In genomic region chr7:35314156-35314555, GRCm38 (mm10) we compare ENCODE assay signal across 24 mouse cellular contexts. TPM values are rescaled to one million over a fixed set of nuclear protein-coding genes. Genes with fewer than 3 reads are reported as not detected.
DNase-seq lines count a peak whose midpoint lies in the region; ATAC-seq and TF ChIP-seq lines count a peak whose summit lies in the region.
"Had no signal": no experiment of that assay in that cellular context is flagged by ENCODE, and none has a peak within 500 bp of the region (broad histone marks: within the 10 kb centered on the region; RNA-seq: fewer than 3 reads in every experiment).

No protein-coding gene starts in this region.

- H3K4me1 ChIP-seq in limb, embryonic 10.5 days = peaks cover 24% of the 10 kb centered on the region

- H3K27ac ChIP-seq in limb, embryonic 10.5 days = no peak overlapping the region
- H3K27ac ChIP-seq: embryonic facial prominence, embryonic 12.5 days; forebrain, embryonic 12.5 days; gastrocnemius, adult 2 months; hindbrain, embryonic 13.5 days; hindbrain, postnatal 0 days; intestine, embryonic 15.5 days had no signal

- TF ChIP-seq POLR2A in brain, embryonic 14.5 days (IDR thresholded peaks at IDR 0.05; ENCODE audit: borderline replicate concordance, extremely low read depth, insufficient read depth, insufficient read length, poor library complexity, severe bottlenecking) = no peak

- no peaks in the 10 kb centered on the region for H3K27me3 ChIP-seq in limb, embryonic 10.5 days (ENCODE audit: low read depth, poor library complexity, severe bottlenecking)
- H3K27me3 ChIP-seq: embryonic facial prominence, embryonic 12.5 days; forebrain, embryonic 12.5 days; hindbrain, embryonic 13.5 days; intestine, embryonic 15.5 days; Patski had no signal

- peaks cover 15% of the 10 kb centered on the region for H3K36me3 ChIP-seq in limb, embryonic 10.5 days
- H3K36me3 ChIP-seq: intestine, embryonic 15.5 days had no signal

- no peak for TF ChIP-seq CTCF in brain, embryonic 14.5 days (IDR thresholded peaks at IDR 0.05; ENCODE audit: borderline replicate concordance, extremely low read depth, insufficient read depth, insufficient read length)

- H3K4me3 ChIP-seq in limb, embryonic 10.5 days = no peak overlapping the region
- H3K4me3 ChIP-seq: embryonic facial prominence, embryonic 12.5 days; forebrain, embryonic 12.5 days; gastrocnemius, adult 2 months; hindbrain, embryonic 13.5 days; intestine, embryonic 15.5 days had no signal

- H3K9me3 ChIP-seq in limb, embryonic 10.5 days (replicated peaks) = no peaks in the 10 kb centered on the region
- H3K9me3 ChIP-seq: embryonic facial prominence, embryonic 12.5 days; forebrain, embryonic 12.5 days; hindbrain, embryonic 13.5 days; intestine, embryonic 15.5 days had no signal

- DNase-seq in ES-CJ7 (ENCODE audit: low read depth, low spot score) = peak; percentile 32
- peak; percentile 8 for DNase-seq in brain, embryonic 14.5 days (ENCODE audit: low read depth)
- peak; percentile 32 for DNase-seq in limb, embryonic 10.5 days (ENCODE audit: low spot score)
- peak; percentile 51 for DNase-seq in yolk sac, embryonic 10.5 days (ENCODE audit: low spot score)
- DNase-seq in cerebellum, adult 11 months = no peak
- DNase-seq in spleen, postnatal 4 days (ENCODE audit: low spot score in 2 of 2) = no peak
- DNase-seq: adrenal gland, adult 2 months; adrenal gland, postnatal 25 days; cerebellum, adult 8-10 months; cerebellum, postnatal 14 days; forebrain, postnatal 0 days; gastrocnemius, adult 2 months; gastrocnemius, postnatal 36 days; heart, adult 11 months; heart, postnatal 10 days; heart, postnatal 4 days; kidney, adult 18-20 months had no signal

- no peak for ATAC-seq in inflammation-experienced regulatory T-cells, adult 6 months
- ATAC-seq: forebrain, postnatal 0 days; hindbrain, postnatal 0 days; intestine, embryonic 15.5 days; Patski had no signal

RNA-seq across cellular contexts. Expression of gene Gpatch1, which starts 4.1 kb away (rescaled TPM):
- polyA plus RNA-seq in brain, embryonic 14.5 days (2012; rRNA removed) = 14.6 and 14.8 TPM in 2 replicates
- polyA plus RNA-seq in limb, embryonic 10.5 days (2016; fragmentation: Nextera tagmentation; extraction: Ambion mirVana) = 15.9 and 17.8 TPM in 2 replicates
- polyA plus RNA-seq in inflammation-experienced regulatory T-cells, adult 6 months (2017; shearing (Covaris generic)) = 10 to 100 TPM; 13.3 to 22.7 (median 21.2) TPM

RNA-seq across cellular contexts. Expression of gene Rhpn2, which starts 19.8 kb away (rescaled TPM):
- 1.4 and 2.5 TPM in 2 replicates for polyA plus RNA-seq in brain, embryonic 14.5 days (2012; rRNA removed)
- 3.2 and 3.5 TPM in 2 replicates for polyA plus RNA-seq in limb, embryonic 10.5 days (2016; fragmentation: Nextera tagmentation; extraction: Ambion mirVana)
- under 1 TPM; 0.26 to 0.51 (median 0.47) TPM for polyA plus RNA-seq in inflammation-experienced regulatory T-cells, adult 6 months (2017; shearing (Covaris generic))

Comparison
In these comparisons a context has a peak if more than half of its experiments do, and no peak if none do; other contexts are left out.
1. DNase-seq: peak in ES-CJ7 (single experiment), brain, embryonic 14.5 days (single experiment), limb, embryonic 10.5 days (single experiment) and yolk sac, embryonic 10.5 days (single experiment); none in cerebellum, adult 11 months (single experiment) and spleen, postnatal 4 days (0 of 2).